Mouse (Mus musculus): ENCODE measurements at regions not wholly inside any gene's neighbourhood (a gene's known extent, or its start where the extent isn't known, plus 50 kb on each side); places are given as distances from the start of the nearest gene placed in this dataset.
"Not testable (repeated sequence)": the region's sequence is repeated elsewhere in the genome, so short reads cannot be mapped to it uniquely, and the experiment has no call there.

GRCm38 (mm10) chr7:129689464-129689863 lies 97.8 kb downstream of the Wdr11 start:
- DNase-seq (ENCODE audit: low read depth, low spot score): no peak

GRCm38 (mm10) chr7:129690868-129691267 lies 99.2 kb downstream of the Wdr11 start:
- DNase-seq (ENCODE audit: low read depth, low spot score): no peak

DNA sequence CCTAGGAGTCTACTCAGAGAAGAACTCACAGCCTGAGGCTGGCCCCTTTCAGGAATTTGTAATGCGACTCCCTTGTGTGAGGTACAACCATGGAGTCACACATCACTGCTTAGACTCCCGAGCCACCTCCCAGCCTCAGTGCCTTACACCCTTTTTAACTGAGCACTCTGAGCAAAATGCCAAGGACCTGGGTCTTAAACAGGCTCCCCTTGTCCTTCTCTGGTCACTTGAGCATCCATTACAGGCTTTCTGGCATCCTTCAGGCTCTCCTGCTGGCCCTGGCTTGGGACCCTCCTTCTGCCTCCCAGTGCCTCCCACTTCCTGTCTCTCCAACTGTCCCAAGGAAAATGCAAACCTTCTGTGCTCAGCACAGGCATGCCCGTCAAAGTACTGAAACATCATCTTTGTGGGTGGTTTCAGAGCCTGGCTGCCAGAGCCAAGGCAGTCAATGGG lies 100.0 kb downstream of the Wdr11 start:
- DNase-seq (ENCODE audit: low read depth, low spot score): no peak

- no peak for DNase-seq (ENCODE audit: low read depth, low spot score)
These were observed 102.0 kb downstream of the Wdr11 start for GRCm38 (mm10) chr7:129693635-129694034.

GRCm38 (mm10) chr7:129694168-129694567 lies 102.5 kb downstream of the Wdr11 start:
- no peak for DNase-seq (ENCODE audit: low read depth, low spot score)

DNA sequence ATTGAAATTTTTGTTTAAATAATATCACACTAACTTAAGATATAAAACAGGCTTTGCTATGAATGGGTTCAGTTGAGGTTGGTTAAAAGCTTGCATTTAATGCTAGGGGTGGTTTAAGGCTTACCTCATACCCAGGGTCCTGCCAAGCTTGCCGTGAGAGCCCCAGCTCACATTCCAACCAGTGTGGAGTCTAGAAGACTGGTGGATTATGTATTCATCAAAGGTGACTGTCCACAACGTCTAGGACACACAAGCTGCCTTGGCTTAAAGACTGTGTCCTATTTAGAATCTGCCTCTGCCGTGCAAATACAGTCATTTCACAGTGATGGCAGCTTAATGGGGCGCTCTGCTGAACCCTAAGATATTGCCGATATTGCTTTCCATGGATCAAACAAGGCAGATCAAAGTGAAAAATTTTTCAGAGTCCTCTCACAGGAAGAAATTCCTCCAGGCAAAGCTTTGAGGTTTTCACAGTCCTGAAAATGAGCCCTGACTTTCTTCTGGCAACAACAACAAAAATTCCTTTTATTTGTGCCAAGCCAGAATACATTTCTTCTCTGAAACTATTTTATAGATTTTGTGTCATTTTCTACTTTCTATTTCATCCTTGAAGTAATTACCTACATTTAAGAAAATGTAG lies 108.4 kb downstream of the Wdr11 start:
- DNase-seq (ENCODE audit: low read depth, low spot score): no peak

DNA sequence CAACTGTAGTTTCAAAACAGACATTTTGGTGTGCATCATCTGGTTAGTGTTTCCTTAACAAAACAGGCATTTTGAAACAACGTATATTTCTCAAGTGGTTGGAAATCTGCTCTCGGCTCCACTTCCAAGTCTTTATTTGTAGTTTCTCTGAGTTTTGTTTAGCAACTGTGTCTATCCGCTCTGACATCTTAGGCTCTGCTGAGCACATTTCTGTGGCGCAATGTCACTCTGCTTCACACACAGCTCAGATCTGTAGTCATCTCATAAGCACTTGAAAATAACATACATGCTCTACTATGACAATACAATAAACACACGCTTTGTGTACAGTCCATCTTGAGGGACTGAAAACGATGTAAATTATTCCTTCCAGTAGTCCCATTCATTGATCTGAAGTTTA lies 135.9 kb downstream of the Wdr11 start:
- DNase-seq (ENCODE audit: low read depth, low spot score): no peak

DNA sequence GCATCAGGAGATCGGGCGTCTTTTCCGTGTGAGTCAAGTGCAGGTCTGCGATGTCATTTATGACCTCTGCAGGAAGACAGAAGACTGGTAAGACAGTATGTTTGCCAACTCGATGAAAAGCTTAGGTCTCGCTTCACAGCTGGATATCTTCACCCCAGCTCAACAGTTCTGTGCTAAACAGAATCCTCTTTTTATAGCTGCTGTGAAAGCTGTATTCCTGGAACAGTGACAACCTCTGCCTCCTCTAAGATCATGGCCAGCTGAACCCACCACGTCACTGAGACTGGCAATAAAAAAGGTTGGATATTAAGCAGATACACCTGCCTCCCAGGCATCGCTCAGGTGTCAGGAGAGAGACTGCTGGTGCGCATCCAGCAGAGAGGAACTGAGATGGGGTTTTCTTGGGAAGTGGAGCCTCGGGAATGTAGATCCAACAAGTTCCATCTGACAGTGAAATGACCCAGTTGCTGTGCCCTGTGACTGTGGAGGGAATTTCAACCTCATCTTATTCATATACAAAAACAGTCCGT lies 138.1 kb downstream of the Wdr11 start:
- no peak for DNase-seq (ENCODE audit: low read depth, low spot score)

DNA sequence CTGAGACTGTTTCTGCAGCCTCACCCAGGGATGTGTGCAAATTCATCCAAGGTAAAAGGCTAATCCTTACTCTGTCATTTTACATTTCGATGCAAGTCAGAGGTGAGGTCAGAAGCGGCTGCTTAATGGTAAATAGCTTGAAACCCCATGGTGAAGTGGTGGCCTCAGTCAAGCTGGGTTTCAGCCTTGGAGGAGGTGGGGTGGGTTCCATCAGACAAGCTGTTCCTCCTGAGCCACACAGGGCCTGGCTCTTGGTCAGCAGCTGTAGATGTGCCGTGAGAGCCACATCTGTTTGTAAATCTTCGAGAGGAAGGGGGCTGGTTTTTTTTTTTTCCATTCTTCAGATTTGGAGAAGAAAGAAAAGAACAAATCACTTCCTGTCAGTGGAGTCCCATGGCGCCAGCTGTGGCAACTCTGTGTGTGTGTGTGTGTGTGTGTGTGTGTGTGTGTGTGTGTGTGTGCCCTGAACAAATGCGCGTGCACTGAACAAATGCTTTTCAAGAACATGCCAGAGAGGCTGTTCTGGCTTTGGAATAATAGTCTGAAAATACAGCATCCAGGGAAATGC lies 139.2 kb downstream of the Wdr11 start:
- peak; percentile 8 for DNase-seq (ENCODE audit: low read depth, low spot score)

GRCm38 (mm10) chr7:129742657-129743056 lies 151.0 kb downstream of the Wdr11 start:
- no peak for DNase-seq (ENCODE audit: low read depth, low spot score)

- DNase-seq (ENCODE audit: low read depth, low spot score): no peak
These were observed 152.4 kb downstream of the Wdr11 start for GRCm38 (mm10) chr7:129743955-129744666.

DNA sequence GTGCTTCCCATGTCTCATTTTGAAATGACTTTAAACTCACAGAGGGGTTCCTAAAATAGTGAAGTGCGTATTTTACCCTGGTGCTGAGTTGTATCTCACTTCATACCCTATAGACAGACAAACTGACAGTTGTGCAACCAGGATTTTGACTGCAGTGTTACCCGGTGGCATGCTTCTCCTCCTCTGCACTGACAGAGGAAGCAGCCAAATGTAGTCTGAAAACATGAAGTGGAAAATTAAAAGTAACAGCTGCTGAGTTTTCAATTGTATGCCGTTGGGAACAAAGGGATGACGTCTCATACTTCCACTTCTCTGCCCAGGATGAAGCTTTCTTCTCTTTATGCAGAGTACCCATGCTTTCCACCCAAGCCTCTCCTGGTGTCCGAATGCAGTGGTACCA lies 155.0 kb downstream of the Wdr11 start:
- DNase-seq (ENCODE audit: low read depth, low spot score): no peak

DNA sequence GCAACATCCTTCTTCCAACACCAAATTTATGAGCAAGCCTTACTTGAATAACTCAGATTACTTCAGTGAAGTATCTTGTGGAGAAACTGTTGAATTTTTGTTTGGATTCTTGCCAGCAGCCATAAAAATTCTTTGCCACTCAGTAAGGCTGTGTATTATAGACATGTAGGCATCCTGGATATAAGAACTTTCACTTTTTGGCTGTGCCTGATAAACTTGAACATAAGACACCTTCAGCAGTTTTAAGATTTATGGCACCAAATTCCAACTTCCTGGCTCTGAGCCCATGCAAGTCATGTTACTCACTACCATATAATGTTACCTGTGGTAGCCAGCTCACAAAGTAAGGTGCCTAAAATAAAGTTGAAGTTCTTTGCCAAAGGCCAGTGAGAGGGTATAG lies 159.3 kb downstream of the Wdr11 start:
- no peak for DNase-seq (ENCODE audit: low read depth, low spot score)

DNA sequence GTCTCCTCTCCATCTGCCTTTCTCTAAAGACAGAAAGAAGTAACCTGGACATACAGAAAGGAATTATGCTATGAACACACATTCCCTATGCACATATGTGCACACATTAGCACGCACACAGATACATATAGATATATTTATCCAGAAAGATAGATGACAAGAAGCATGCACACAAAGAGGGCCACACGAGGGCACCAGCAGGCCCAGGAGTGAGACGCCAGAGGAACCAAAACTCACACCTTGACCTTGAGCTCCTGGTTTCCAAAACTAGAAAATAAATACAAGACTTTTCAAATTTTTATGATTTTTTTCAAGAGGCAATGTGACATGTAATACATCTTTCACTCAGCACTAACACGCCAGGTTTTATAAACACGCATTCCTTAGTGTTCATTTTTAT lies 163.1 kb downstream of the Wdr11 start:
- no peak for DNase-seq (ENCODE audit: low read depth, low spot score)

DNA sequence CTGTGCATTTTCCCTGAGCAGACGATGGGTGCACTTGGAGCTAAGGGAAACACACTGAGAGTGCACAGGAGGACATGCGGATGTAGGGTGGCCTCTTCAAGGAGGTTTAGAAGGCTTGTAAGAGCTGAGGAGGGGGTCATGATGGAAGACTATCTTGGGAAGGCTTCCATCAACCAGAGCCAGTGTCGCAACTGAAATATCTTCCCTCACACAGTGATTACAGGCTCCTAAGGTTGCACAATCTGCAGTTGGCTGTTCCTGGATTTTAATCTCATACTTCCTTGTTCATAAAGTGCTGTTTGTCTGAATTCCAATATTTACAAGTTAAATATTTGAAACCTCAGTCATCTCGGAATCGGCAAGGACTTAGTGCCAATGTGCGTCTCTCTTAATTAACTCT lies 164.5 kb downstream of the Wdr11 start:
- DNase-seq (ENCODE audit: low read depth, low spot score): no peak

DNA sequence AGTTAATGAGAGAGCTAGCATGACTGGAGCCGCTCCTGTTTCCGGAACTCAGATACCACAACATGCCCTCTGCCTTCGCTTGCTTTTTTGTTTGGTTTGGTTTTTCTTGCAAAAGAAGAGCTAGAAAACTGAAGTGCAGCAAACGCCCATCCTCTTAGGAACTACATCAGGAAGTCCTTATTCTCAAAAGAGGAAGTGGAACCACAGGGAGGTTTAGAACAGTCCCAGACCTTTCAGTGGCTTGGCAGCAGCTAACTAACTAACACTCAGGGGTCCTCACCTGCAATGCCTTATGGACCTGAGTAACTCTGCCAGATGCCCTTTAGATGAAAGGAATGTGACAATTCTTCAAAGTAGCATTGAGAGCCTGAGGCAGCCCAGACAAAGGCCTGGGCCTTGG lies 168.2 kb downstream of the Wdr11 start:
- DNase-seq (ENCODE audit: low read depth, low spot score): no peak

GRCm38 (mm10) chr7:129760386-129760785 lies 168.7 kb downstream of the Wdr11 start:
- DNase-seq (ENCODE audit: low read depth, low spot score): no peak

- DNase-seq (ENCODE audit: low read depth, low spot score): no peak
These were observed 172.1 kb downstream of the Wdr11 start for GRCm38 (mm10) chr7:129763754-129764153.

GRCm38 (mm10) chr7:129764456-129764970 lies 172.8 kb downstream of the Wdr11 start:
- peak; percentile 27 for DNase-seq (ENCODE audit: low read depth, low spot score)

- DNase-seq (ENCODE audit: low read depth, low spot score): no peak
These were observed 174.0 kb downstream of the Wdr11 start for GRCm38 (mm10) chr7:129765681-129766080.

DNA sequence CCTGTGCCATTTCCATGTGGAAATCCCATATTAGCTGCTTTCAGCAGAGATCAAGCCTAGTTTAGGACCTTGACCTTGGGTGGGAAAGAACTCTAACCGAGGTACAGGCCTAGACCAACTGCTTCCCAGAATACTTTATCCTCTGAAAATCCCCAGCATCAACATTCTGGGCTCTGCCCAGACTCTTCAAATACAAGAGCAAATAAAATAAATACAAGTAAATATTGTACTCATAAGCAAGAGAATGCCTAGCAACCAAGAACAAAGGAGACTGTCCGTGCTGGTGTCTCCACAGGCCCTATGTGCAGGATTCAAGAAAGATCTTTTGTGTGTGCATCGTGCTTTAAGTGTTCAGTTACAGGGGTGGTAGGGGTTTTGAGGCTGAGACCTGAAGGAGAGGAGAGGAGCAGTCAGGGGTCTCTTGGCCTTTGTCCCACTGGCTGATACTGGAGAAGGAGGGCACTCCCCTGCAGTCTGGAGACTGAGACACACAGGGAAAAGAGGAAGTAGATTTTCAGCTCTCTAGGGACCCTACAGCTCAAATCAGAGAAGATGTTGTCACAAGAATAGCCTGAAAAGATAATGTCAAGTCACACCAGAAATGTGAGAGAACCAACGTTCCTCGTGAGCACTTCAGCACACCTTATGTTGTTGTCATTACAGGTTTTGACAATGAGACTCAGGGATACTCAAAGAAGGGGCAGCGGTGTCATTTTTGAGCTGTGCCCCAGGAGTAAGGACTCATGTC lies 174.6 kb downstream of the Wdr11 start:
- DNase-seq (ENCODE audit: low read depth, low spot score): no peak

DNA sequence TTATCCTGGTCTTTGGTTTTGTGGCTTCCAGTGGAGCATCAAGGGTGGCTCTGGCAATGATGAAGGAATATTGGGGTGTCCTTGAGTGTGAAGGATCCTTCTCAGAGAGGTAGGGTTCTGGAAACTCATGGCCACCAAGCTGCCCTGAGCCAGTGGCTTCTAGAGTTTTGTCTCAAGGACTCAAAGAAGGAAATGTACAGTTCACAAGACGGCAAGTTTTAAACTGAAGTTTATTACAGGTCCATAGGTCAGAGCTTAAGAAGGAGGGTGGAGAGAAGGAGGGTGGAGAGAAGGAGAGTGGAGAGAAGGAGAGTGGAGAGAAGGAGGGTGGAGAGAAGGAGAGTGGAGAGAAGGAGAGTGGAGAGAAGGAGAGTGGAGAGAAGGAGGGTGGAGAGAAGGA lies 178.0 kb downstream of the Wdr11 start:
- not testable (repeated sequence) for DNase-seq (ENCODE audit: low read depth, low spot score)

Measured in CD4-positive, CD25-positive, alpha-beta regulatory T cell, adult 2 months (primary cell).